Mouse (Mus musculus): Measurements from ENCODE around the gene Cd72.

DNA sequence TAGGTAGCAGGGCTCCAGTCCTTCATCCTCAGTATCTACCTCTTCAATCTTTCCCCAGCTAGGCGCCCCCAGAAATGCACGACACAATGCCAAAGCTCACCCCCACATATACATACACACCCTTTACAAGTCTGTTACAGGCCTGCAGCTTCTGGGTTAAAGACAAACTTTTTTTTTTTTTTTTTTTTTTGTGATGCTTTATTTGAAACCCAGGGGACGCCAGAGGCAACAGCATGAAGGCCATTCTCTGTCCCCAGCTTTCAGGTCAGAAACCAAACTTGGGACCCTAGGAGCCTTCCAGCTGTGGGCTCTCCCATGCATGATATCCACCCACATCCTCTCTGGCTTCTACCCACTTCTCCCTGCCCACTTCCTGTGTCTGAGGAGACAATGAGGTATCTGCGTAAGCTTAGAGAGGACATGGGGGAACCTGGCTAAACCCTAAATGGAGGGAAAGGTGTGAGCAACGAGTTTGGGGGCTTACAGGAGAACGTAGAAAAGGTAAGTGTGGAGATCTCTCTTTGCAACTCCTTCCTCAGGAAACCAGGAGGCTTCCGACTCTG lies 27.5 kb upstream of the Cd72 start:
- TF ChIP-seq POLR2A (IDR thresholded peaks at IDR 0.05; ENCODE audit: low read depth, low read length): no peak
- TF ChIP-seq MEF2A (IDR thresholded peaks at IDR 0.05; ENCODE audit: borderline replicate concordance, low read depth, low read length): no peak
- no peak for TF ChIP-seq MXI1 (IDR thresholded peaks at IDR 0.05; ENCODE audit: low read depth, low read length)
- no peak for TF ChIP-seq HCFC1 (IDR thresholded peaks at IDR 0.05; ENCODE audit: low read depth, low read length)
- no peak for TF ChIP-seq MAX (IDR thresholded peaks at IDR 0.05; ENCODE audit: low read length)
- TF ChIP-seq ELF1 (IDR thresholded peaks at IDR 0.05; ENCODE audit: low read depth, low read length): no peak
- no peak for TF ChIP-seq JUND (conservative IDR thresholded peaks at IDR 0.05; ENCODE audit: low read depth, low read length)
- TF ChIP-seq NELFE (IDR thresholded peaks at IDR 0.05; ENCODE audit: low read depth, low read length): no peak
- no peak for TF ChIP-seq CTCF (conservative IDR thresholded peaks at IDR 0.05 in 1 of 2, IDR thresholded peaks at IDR 0.05 in 1 of 2; ENCODE audit: low read depth in 2 of 2, low read length in 2 of 2)
- no peak for TF ChIP-seq USF1 (IDR thresholded peaks at IDR 0.05; ENCODE audit: low read depth, low read length)
